Mouse (Mus musculus) cerebellum, postnatal 14 days (tissue): ENCODE results near the gene Pik3c2b.

Experiments used
- DNase-seq, 2 experiments: peaks; one replicate each; pipeline ENCODE4 v3.0.0; 2021; ENCODE audit warnings: mixed read lengths in 2 of 2

Gene Pik3c2b

GRCm38 (mm10) chr1:133102108-133102507, 56.6 kb downstream of the Pik3c2b start:
- no peak for DNase-seq

GRCm38 (mm10) chr1:133103315-133103714, 57.8 kb downstream of the Pik3c2b start:
- no peak for DNase-seq

DNA sequence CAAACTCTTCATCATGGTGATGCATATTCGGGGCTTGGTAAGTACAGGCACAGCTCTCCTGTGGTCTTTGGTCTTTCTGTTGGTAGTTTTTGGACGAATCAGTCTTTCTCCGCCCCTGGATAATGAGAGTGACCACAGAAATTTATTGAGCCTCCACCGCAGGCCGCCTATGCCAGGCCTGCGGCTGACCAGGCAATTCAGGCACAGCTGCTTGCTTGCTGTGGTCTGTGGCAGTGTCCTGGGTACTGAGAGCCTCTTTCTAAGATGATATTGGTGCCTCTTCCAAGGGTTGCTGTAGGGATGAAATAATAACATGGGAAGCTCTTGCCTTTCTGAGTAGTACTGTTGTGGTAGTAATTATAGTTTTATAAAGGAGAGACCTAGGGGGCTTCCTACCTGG, 58.4 kb downstream of the Pik3c2b start:
- DNase-seq = no peak

- no peak for DNase-seq
Observed at GRCm38 (mm10) chr1:133116108-133116507, 70.6 kb downstream of the Pik3c2b start.

DNA sequence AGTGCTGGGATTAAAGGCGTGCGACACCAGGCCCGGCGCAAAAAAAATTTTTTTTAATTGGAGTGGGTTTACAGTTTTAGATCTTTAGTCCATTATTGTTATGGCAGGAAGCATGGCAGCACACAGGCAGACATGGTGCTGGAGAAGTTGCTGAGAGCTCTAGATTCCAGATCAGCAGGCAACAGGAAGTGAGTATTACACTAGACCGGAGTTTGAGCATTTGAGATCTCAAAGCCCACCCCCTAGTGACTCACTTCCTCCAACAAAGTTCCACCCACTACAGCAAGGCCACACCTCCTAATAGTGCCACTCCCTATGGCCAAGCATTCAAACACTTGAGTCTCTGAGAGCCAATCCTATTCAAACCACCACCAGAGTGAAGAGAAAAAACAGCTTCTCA, 72.7 kb downstream of the Pik3c2b start:
- no peak for DNase-seq

GRCm38 (mm10) chr1:133118844-133119243, 73.4 kb downstream of the Pik3c2b start:
- no peak for DNase-seq

- no peak for DNase-seq
Observed at GRCm38 (mm10) chr1:133119931-133120712, 74.7 kb downstream of the Pik3c2b start.

- no peak for DNase-seq
Observed at GRCm38 (mm10) chr1:133121246-133121645, 75.8 kb downstream of the Pik3c2b start.

GRCm38 (mm10) chr1:133124137-133124536, 78.7 kb downstream of the Pik3c2b start:
- no peak for DNase-seq

- peak in 1 of 2 experiments; percentile 41 for DNase-seq
Observed at GRCm38 (mm10) chr1:133125640-133126364, 80.3 kb downstream of the Pik3c2b start.

- DNase-seq = no peak
Observed at GRCm38 (mm10) chr1:133126365-133126740, 80.9 kb downstream of the Pik3c2b start.

GRCm38 (mm10) chr1:133127328-133127727, 81.9 kb downstream of the Pik3c2b start:
- no peak for DNase-seq

DNA sequence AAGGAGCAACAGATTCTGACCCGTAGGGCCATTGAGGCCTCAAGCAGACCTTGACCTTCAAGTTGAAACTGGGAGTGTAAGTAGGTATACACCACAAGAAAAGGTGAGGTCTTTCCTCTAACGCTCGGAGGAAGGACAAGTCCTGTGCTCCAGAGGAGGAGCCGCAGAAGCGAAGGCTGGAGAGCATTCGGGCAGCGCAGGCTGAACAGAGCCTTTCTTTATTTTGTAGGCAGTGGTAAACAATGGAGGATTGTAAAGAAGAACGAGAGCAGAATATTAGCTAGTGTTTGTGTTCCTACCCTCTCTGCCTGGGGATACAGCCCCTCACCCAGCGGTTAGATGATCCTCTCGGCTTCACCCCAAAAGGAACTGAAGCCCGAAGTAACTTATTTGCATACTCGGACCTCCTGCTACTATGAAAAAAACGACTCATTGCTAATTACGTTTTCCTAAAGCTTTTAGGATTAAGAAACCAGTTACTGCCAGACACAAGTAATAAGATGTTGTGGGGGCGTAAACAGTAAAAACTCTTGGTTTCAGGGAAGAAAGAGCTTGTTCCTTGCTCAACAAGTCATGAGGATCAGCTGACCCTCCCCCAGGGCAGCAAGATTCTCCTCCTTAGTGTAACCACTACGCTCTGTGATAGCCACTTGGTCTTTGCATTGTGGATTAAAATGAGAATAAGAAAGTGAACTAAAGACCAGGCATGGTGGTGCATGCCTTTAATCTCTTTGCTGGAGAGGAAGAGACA, 84.2 kb downstream of the Pik3c2b start:
- peak in 1 of 2 experiments; percentile 15 for DNase-seq

GRCm38 (mm10) chr1:133130638-133131560, 85.4 kb downstream of the Pik3c2b start, which contains the start of gene Ppp1r15b:
Gene Ppp1r15b (plus strand): TSS chr1:133131143.
- peak; percentile 97 to 98 for DNase-seq

DNA sequence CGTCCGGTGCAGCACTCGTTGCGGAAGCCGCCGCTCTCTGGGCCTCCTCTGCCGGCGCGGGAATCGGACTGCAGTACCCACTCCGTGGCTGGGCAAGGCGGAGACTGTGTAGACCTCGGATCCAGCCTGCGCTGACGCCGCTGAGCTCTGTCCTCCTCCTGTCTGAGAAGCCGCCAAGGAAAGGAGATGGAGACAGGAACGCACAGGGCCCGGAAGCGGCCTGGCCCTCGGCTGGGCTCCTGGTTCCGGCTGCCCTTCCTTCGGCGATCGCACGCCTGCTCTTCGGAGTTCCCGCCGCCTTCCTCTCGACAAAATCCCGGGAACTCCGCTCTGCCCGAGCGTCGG, 86.1 kb downstream of the Pik3c2b start:
- no peak for DNase-seq

- no peak for DNase-seq
Observed at GRCm38 (mm10) chr1:133131936-133132335, 86.5 kb downstream of the Pik3c2b start.

- DNase-seq = peak; percentile 9 to 14
Observed at GRCm38 (mm10) chr1:133132388-133133326, 87.2 kb downstream of the Pik3c2b start.

DNA sequence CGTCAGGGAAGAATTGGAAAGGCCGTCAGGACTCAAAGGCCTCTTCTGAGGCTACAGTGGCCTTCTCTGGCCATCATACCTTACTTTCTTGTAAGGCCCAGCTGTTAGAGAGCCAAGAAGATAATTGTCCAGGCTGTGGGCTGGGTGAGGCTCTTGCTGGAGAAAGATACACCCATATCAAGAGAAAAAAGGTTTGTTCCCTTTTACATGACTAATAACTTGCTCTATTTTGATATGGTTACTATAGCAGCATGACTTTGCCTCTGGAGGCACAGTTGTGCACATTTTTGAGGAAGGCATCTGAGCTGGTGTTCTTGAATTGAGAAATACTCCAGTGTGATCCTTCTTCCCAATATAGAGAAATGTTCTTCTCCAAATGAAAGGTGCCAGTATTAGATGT, 88.0 kb downstream of the Pik3c2b start:
- no peak for DNase-seq

DNA sequence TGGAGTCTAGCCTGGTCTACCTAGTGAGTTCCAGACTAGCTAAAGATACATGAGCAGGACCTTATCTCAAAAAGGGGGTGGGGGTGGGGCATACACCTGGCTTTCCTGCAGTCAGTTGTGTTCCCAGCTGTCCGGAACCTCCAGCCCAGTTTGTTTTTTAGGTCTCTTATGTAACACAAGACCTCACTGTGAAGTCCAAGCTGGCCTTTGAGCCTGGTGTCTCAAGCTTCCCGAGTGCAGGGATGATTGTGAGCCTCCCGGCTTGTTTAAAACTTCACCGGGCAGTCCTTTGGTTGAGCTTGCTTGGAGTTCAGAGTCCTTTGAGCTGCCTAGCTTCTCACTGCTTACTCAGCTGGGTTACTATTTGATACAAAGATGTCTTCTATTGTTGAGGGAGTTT, 88.6 kb downstream of the Pik3c2b start:
- no peak for DNase-seq

DNA sequence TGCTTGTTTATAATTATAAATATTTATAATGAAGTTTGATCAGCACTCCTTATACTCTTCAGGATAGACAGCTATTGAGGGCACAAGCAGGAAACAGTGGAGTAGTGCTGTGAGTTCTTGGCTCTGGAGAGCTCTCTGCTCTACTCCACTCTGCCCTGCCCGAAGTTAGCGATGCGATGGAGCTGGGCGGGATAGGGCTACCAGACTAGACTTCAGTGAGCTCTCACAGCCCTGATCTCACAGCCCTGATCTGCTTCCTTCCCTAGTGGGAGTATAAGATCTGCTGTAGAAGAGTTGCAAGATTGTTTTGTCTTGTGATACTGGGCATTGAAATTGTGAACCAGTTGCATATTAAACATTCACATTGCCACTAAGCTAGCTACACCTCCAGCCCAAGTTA, 89.4 kb downstream of the Pik3c2b start:
- DNase-seq = peak; percentile 9 to 13

- DNase-seq = no peak
Observed at GRCm38 (mm10) chr1:133135808-133136207, 90.3 kb downstream of the Pik3c2b start.
